Mouse (Mus musculus) bone marrow macrophage, adult 2 months (primary cell): ENCODE results near the gene Fbxl2. TPM values are rescaled to one million over a fixed set of nuclear protein-coding genes. Genes with fewer than 3 reads are reported as not detected.
A peak's percentile ranks its signal among the peaks of the same experiment; 100 is the strongest.

ENCODE experiments used
- H3K27ac ChIP-seq: 2 replicates; pipeline ENCODE4 v1.5.1; 2012; ENCODE audit warnings: low read depth, low read length; ENCODE audit not compliant: insufficient read depth
- H3K4me1 ChIP-seq: 2 replicates; pipeline ENCODE4 v1.6.1; 2012; ENCODE audit warnings: low read length; ENCODE audit not compliant: control insufficient read depth, insufficient read depth
- H3K4me3 ChIP-seq: 2 replicates; pipeline ENCODE4 v1.5.1; 2012; ENCODE audit warnings: mild to moderate bottlenecking, low read length, moderate library complexity; ENCODE audit not compliant: insufficient read depth
- CTCF ChIP-seq: IDR thresholded peaks from 2 replicates; pipeline ENCODE4 v1.5.1; 2012; ENCODE audit warnings: low read depth, mild to moderate bottlenecking, low read length, moderate library complexity
- POLR2A ChIP-seq: IDR thresholded peaks from 2 replicates; pipeline ENCODE4 v1.6.1; 2012; ENCODE audit warnings: mild to moderate bottlenecking, low read depth, low read length, borderline replicate concordance
- polyA plus RNA-seq: library from polyadenylated mRNA; stranded (reverse); fragments of >200 nt; gene quantifications from 2 replicates; pipeline ENCODE4 v1.2.4, GENCODE M21; 2012; ENCODE audit not compliant: missing spikeins, insufficient read depth, insufficient read length

The Fbxl2 gene
- polyA plus RNA-seq, 1 experiment: 5.7 TPM

GRCm38 (mm10) chr9:113992810-113993209, 53.2 kb downstream of the Fbxl2 start:
- Histone ChIP-seq H3K4me1 (no peaks in the 10 kb centered on the region), H3K27ac (no peak overlapping the region), H3K4me3 (no peak overlapping the region)
- TF ChIP-seq POLR2A (no peak), CTCF (no peak)

GRCm38 (mm10) chr9:113990547-113991248, 55.3 kb downstream of the Fbxl2 start:
- no peaks in the 10 kb centered on the region for H3K4me1 ChIP-seq

GRCm38 (mm10) chr9:113984946-113985620, 60.9 kb downstream of the Fbxl2 start:
- no peak for TF ChIP-seq CTCF
- no peak for TF ChIP-seq POLR2A
- Histone ChIP-seq H3K4me3 (no peak overlapping the region), H3K4me1 (no peaks in the 10 kb centered on the region), H3K27ac (no peak overlapping the region)

More at GRCm38 (mm10) chr9:113990547-113991248, 55.3 kb downstream of the Fbxl2 start:
- TF ChIP-seq CTCF (peak; percentile 81), POLR2A (no peak)
- H3K27ac ChIP-seq: no peak overlapping the region
- no peak overlapping the region for H3K4me3 ChIP-seq

GRCm38 (mm10) chr9:113982883-113983670, 62.9 kb downstream of the Fbxl2 start:
- no peak overlapping the region for H3K27ac ChIP-seq
- TF ChIP-seq POLR2A (no peak), CTCF (no peak)
- H3K4me1 ChIP-seq: peaks cover 8% of the 10 kb centered on the region
- H3K4me3 ChIP-seq: no peak overlapping the region

- Histone ChIP-seq H3K4me1 (peaks cover 8% of the 10 kb centered on the region), H3K27ac (no peak overlapping the region), H3K4me3 (no peak overlapping the region)
- TF ChIP-seq CTCF: no peak
- no peak for TF ChIP-seq POLR2A
Measured at GRCm38 (mm10) chr9:113982451-113982850, 63.5 kb downstream of the Fbxl2 start.

GRCm38 (mm10) chr9:113981099-113981880, 64.7 kb downstream of the Fbxl2 start:
- Histone ChIP-seq H3K4me3 (no peak overlapping the region), H3K4me1 (peaks cover 8% of the 10 kb centered on the region), H3K27ac (no peak overlapping the region)
- TF ChIP-seq POLR2A: no peak

GRCm38 (mm10) chr9:113979356-113979755, 66.6 kb downstream of the Fbxl2 start:
- 0 out of 2 replicates have a peak overlapping the region, but pooled peaks have one; percentile 0 for H3K27ac ChIP-seq
- peaks cover 8% of the 10 kb centered on the region for H3K4me1 ChIP-seq
- H3K4me3 ChIP-seq: no peak overlapping the region
- TF ChIP-seq POLR2A: no peak
- TF ChIP-seq CTCF: no peak

GRCm38 (mm10) chr9:113978656-113979055, 67.3 kb downstream of the Fbxl2 start:
- TF ChIP-seq CTCF: no peak
- TF ChIP-seq POLR2A: no peak
- no peak overlapping the region for H3K4me3 ChIP-seq
- H3K27ac ChIP-seq: peak overlapping the region; percentile 22
- H3K4me1 ChIP-seq: peaks cover 8% of the 10 kb centered on the region

GRCm38 (mm10) chr9:113977225-113977840, 68.7 kb downstream of the Fbxl2 start:
- TF ChIP-seq CTCF (no peak), POLR2A (no peak)
- Histone ChIP-seq H3K27ac (no peak overlapping the region), H3K4me1 (peaks cover 8% of the 10 kb centered on the region), H3K4me3 (no peak overlapping the region)
